In the genomic region with DNA sequence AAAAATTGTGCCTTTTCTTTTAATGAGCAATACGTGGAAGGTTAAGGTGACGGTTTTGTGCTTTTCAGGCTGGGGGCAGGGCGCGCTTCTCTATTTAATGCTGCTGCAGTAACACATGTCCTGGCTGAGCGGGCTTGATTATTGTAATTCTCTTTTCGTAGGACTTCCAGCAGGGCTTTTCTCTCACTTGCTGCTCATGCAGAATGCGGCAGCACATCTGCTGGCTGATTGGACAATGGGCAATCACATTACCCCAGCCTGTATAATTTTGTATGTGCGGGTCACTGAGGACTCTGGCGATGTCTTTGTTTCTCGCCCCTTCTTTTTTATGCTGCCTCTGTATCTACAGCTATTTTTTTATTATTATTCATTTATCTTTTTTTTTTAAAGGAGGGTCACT, we compare ENCODE assay signal across 15 mouse cellular contexts.
DNase-seq lines count a peak whose midpoint lies in the region; ATAC-seq lines count a peak whose summit lies in the region.
"Had no signal": no experiment of that assay in that cellular context is flagged by ENCODE, and none has a peak within 500 bp of the region (broad histone marks: within the 10 kb centered on the region; RNA-seq: fewer than 3 reads in every experiment).

No protein-coding gene starts in this region.

- H3K36me3 ChIP-seq in hindbrain, embryonic 12.5 days, result no peaks in the 10 kb centered on the region
- H3K36me3 ChIP-seq in midbrain, embryonic 14.5 days (ENCODE audit: control insufficient read depth, insufficient read depth, low read length), result no peaks in the 10 kb centered on the region
- H3K36me3 ChIP-seq: limb, embryonic 10.5 days had no signal

- no peak overlapping the region; the same call in 1 of the 2 replicates for H3K27ac ChIP-seq in hindbrain, embryonic 12.5 days
- H3K27ac ChIP-seq in midbrain, embryonic 14.5 days (replicated peaks; ENCODE audit: low read depth, low read length), result peak overlapping the region; percentile 66; the same call in 1 of the 2 replicates
- H3K27ac ChIP-seq: heart, adult 2 months; limb, embryonic 10.5 days; liver, embryonic 14.5 days; macrophage had no signal

- peak; percentile 34 to 46 for DNase-seq in right cerebral cortex, postnatal 10 days (ENCODE audit: low spot score in 2 of 2)
- no peak for DNase-seq in right cerebral cortex, adult 18-20 months
- peak; percentile 82 for DNase-seq in midbrain, embryonic 14.5 days
- DNase-seq in testis, postnatal 14 days (ENCODE audit: low spot score), result no peak
- DNase-seq in gastrocnemius, adult 8-10 months (ENCODE audit: low spot score in 2 of 2), result no peak
- DNase-seq in kidney, adult 11 months, result no peak
- DNase-seq in spleen, adult 12 weeks (ENCODE audit: low spot score), result no peak
- DNase-seq: heart, adult 2 months; kidney, adult 2 months; layer of hippocampus, adult 9-11 months; thymus, postnatal 25 days had no signal

- H3K4me2 ChIP-seq in hindbrain, embryonic 12.5 days (replicated peaks), result peak overlapping the region; percentile 30
- peak overlapping the region; percentile 36 for H3K4me2 ChIP-seq in midbrain, embryonic 14.5 days (ENCODE audit: low read length)

- no peaks in the 10 kb centered on the region for H3K27me3 ChIP-seq in hindbrain, embryonic 12.5 days
- no peaks in the 10 kb centered on the region for H3K27me3 ChIP-seq in midbrain, embryonic 14.5 days (ENCODE audit: control insufficient read depth, insufficient read depth, low read length)

- ATAC-seq in hindbrain, embryonic 12.5 days (ENCODE audit: low FRiP score), result peak; percentile 90
- peak; percentile 85 for ATAC-seq in midbrain, embryonic 14.5 days (ENCODE audit: low FRiP score, low TSS enrichment)

- H3K4me1 ChIP-seq in hindbrain, embryonic 12.5 days, result no peaks in the 10 kb centered on the region
- peaks cover 8% of the 10 kb centered on the region; the same call in 1 of the 2 replicates for H3K4me1 ChIP-seq in midbrain, embryonic 14.5 days (ENCODE audit: control insufficient read depth, insufficient read depth, low read length)
- H3K4me1 ChIP-seq: limb, embryonic 10.5 days had no signal

- 35% methylated on average over 10 of the region's 10 CpGs for WGBS in hindbrain, embryonic 12.5 days
- 21% methylated on average over 10 of the region's 10 CpGs for WGBS in midbrain, embryonic 14.5 days

- H3K9me3 ChIP-seq in hindbrain, embryonic 12.5 days (replicated peaks), result no peaks in the 10 kb centered on the region
- no peaks in the 10 kb centered on the region for H3K9me3 ChIP-seq in midbrain, embryonic 14.5 days (ENCODE audit: control insufficient read depth, low read length)
- H3K9me3 ChIP-seq: limb, embryonic 10.5 days had no signal

- no peak overlapping the region for H3K4me3 ChIP-seq in hindbrain, embryonic 12.5 days
- no peak overlapping the region for H3K4me3 ChIP-seq in midbrain, embryonic 14.5 days (replicated peaks; ENCODE audit: low read depth, low read length)
- H3K4me3 ChIP-seq: heart, adult 2 months; limb, embryonic 10.5 days had no signal

- H3K9ac ChIP-seq in hindbrain, embryonic 12.5 days, result no peak overlapping the region
- H3K9ac ChIP-seq in midbrain, embryonic 14.5 days (replicated peaks; ENCODE audit: low read length), result no peak overlapping the region
- H3K9ac ChIP-seq: liver, embryonic 14.5 days had no signal

Comparison
In these comparisons a context has a peak if more than half of its experiments do, and no peak if none do; other contexts are left out.
1. DNase-seq: peak in right cerebral cortex, postnatal 10 days (2 of 2) and midbrain, embryonic 14.5 days (single experiment); none in right cerebral cortex, adult 18-20 months (single experiment), testis, postnatal 14 days (single experiment), gastrocnemius, adult 8-10 months (0 of 2), kidney, adult 11 months (single experiment) and spleen, adult 12 weeks (single experiment).